Mouse (Mus musculus) left cerebral cortex, postnatal 10 days (tissue): ENCODE measurements around the gene Lmo2. TPM values are rescaled to one million over a fixed set of nuclear protein-coding genes. Genes with fewer than 3 reads are reported as not detected.
"Not testable (repeated sequence)": the region's sequence is repeated elsewhere in the genome, so short reads cannot be mapped to it uniquely, and the experiment has no call there.

Source experiments
- DNase-seq, 2 experiments: peaks; one replicate each; pipeline ENCODE4 v3.0.0; 2021 to 2022; ENCODE audit warnings: low spot score in 2 of 2, mixed read lengths in 1 of 2; ENCODE audit errors: extremely low spot score in 1 of 2
- intact Hi-C: fragments of 180-260 bp; cut with DNase I; formaldehyde crosslinking; loops from one replicate; pipeline ENCODE4 v1.15.1; 2025
- total RNA-seq, 2 experiments: library from RNA; stranded (reverse); gene quantifications; 2 replicates each; pipeline ENCODE4 v1.2.3; 2021

The Lmo2 gene
- total RNA-seq, 2 experiments from 2014 or later: 17.2 to 21.3 TPM

- DNase-seq: peak; percentile 13 to 74
- intact Hi-C loops: loop anchor here (10.0 kb wide), 1 partner anchor 405 kb away; the partner anchor contains the start of gene Abtb2
These were observed 12.4 kb downstream of the Lmo2 start for GRCm38 (mm10) chr2:103970041-103970790.

- no peak for DNase-seq
- intact Hi-C loops: loop anchor here (10.0 kb wide), 1 partner anchor 406 kb away; the partner anchor contains the start of gene Abtb2
These were observed 13.2 kb downstream of the Lmo2 start for GRCm38 (mm10) chr2:103970791-103971649.

GRCm38 (mm10) chr2:103971838-103972237 lies 14.1 kb downstream of the Lmo2 start:
- no peak for DNase-seq
- intact Hi-C loops: loop anchor here (10.0 kb wide), 1 partner anchor 407 kb away; the partner anchor contains the start of gene Abtb2

GRCm38 (mm10) chr2:103975904-103976303 lies 18.1 kb downstream of the Lmo2 start:
- DNase-seq: no peak
- intact Hi-C loops: loop anchor here (10.0 kb wide), 1 partner anchor 411 kb away; the partner anchor contains the start of gene Abtb2

- intact Hi-C loops: loop anchor here (10.0 kb wide), 1 partner anchor 412 kb away; the partner anchor contains the start of gene Abtb2
- no peak for DNase-seq
These were observed 19.4 kb downstream of the Lmo2 start for GRCm38 (mm10) chr2:103977216-103977615.

GRCm38 (mm10) chr2:103977716-103978115 lies 19.9 kb downstream of the Lmo2 start:
- no peak for DNase-seq
- intact Hi-C loops: loop anchor here (10.0 kb wide), 1 partner anchor 413 kb away; the partner anchor contains the start of gene Abtb2

- intact Hi-C loops: loop anchor here (5.0 kb wide), 1 partner anchor 110 kb away; no protein-coding TSS in a partner anchor
- peak; percentile 36 to 83 for DNase-seq
These were observed 24.5 kb downstream of the Lmo2 start for GRCm38 (mm10) chr2:103982250-103982649.

GRCm38 (mm10) chr2:103983146-103983545 lies 25.4 kb downstream of the Lmo2 start:
- no peak for DNase-seq
- intact Hi-C loops: loop anchor here (5.0 kb wide), 1 partner anchor 111 kb away; no protein-coding TSS in a partner anchor

GRCm38 (mm10) chr2:103987595-103987994 lies 29.8 kb downstream of the Lmo2 start:
- DNase-seq, intact Hi-C loops: not testable (repeated sequence)

- DNase-seq: no peak
- intact Hi-C loops: no loop called here
These were observed 31.9 kb downstream of the Lmo2 start for GRCm38 (mm10) chr2:103989724-103990123.

- no peak for DNase-seq
- intact Hi-C loops: no loop called here
These were observed 33.5 kb downstream of the Lmo2 start for GRCm38 (mm10) chr2:103991303-103991702.

GRCm38 (mm10) chr2:103992162-103992561 lies 34.4 kb downstream of the Lmo2 start:
- intact Hi-C loops: no loop called here
- no peak for DNase-seq

GRCm38 (mm10) chr2:103992618-103993332 lies 35.0 kb downstream of the Lmo2 start:
- DNase-seq: no peak

GRCm38 (mm10) chr2:104001076-104001475 lies 43.3 kb downstream of the Lmo2 start:
- no peak for DNase-seq
- intact Hi-C loops: loop anchor here (10.0 kb wide), 1 partner anchor 436 kb away; the partner anchor contains the start of gene Abtb2

More at GRCm38 (mm10) chr2:103992618-103993332, 35.0 kb downstream of the Lmo2 start:
- intact Hi-C loops: no loop called here

GRCm38 (mm10) chr2:104001861-104002260 lies 44.1 kb downstream of the Lmo2 start:
- intact Hi-C loops: loop anchor here (10.0 kb wide), 1 partner anchor 437 kb away; the partner anchor contains the start of gene Abtb2
- no peak for DNase-seq

GRCm38 (mm10) chr2:104002711-104003413 lies 45.1 kb downstream of the Lmo2 start:
- intact Hi-C loops: loop anchor here (10.0 kb wide), 1 partner anchor 438 kb away; the partner anchor contains the start of gene Abtb2
- DNase-seq: peak; percentile 44 to 74

GRCm38 (mm10) chr2:104007793-104008519 lies 50.2 kb downstream of the Lmo2 start:
- intact Hi-C loops: loop anchor here (10.0 kb wide), 1 partner anchor 443 kb away; the partner anchor contains the start of gene Abtb2
- no peak for DNase-seq
